Mouse (Mus musculus): ENCODE data around the gene Pus7l. TPM values are rescaled to one million over a fixed set of nuclear protein-coding genes. Genes with fewer than 3 reads are reported as not detected.
"Not testable (repeated sequence)": the region's sequence is repeated elsewhere in the genome, so short reads cannot be mapped to it uniquely, and the experiment has no call there.

Gene Pus7l
- polyA plus RNA-seq, 1 experiment from 2014 or later = 2.6 TPM

DNA sequence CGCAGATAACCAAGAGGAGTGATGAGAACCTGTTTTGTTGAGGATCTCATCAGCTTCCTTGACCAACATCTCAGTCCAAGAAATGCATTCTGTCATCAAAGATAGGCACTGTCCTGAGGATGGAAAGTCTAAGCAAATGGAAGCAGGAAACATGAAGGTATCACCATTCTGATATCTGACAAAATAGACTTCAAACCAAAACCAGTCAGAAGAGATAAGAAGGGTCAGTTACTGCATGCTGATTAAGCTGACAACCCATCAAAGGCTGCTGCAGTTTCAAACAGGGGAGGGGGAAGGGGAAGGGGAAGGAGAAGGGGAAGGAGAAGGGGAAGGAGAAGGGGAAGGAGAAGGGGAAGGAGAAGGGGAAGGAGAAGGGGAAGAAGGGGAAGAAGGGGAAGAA, 44.1 kb downstream of the Pus7l start:
- Histone ChIP-seq H3K27me3 (no peaks in the 10 kb centered on the region), H3K4me3 (replicated peaks) (no peak overlapping the region), H3K9ac (no peak overlapping the region), H3K36me3 (replicated peaks) (no peaks in the 10 kb centered on the region), H3K9me3 (replicated peaks) (no peaks in the 10 kb centered on the region), H3K4me2 (no peak overlapping the region), H3K27ac (replicated peaks) (no peak overlapping the region), H3K4me1 (replicated peaks) (no peaks in the 10 kb centered on the region)
- WGBS (ENCODE audit: insufficient replicate concordance) = 47% methylated on average over 1 of the region's 1 CpGs
- no peak for ATAC-seq (ENCODE audit: insufficient read depth)

DNA sequence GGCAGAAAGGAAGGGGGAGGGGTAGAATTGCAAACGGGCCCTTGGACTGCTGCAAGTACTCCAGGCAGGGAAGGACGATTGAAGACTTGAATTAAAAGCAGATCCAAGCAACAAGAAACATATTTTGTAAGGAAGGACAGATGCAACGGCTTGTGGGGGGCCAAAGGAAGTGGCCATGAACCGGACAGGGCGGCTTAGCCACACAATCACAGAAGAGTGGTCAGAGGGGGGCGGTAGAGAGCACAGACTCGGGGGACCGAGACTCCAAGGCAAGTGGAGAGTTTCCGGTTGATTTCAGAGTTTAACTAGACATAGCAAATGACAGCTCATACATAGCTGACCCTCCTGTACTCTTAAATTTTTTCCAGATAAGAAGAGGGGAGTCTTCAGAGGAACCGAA, 47.4 kb downstream of the Pus7l start:
- Histone ChIP-seq H3K27ac (replicated peaks) (no peak overlapping the region), H3K4me3 (replicated peaks) (no peak overlapping the region), H3K36me3 (replicated peaks) (no peaks in the 10 kb centered on the region), H3K9ac (no peak overlapping the region), H3K9me3 (replicated peaks) (no peaks in the 10 kb centered on the region), H3K4me1 (replicated peaks) (no peaks in the 10 kb centered on the region), H3K27me3 (no peaks in the 10 kb centered on the region), H3K4me2 (no peak overlapping the region)
- no peak for ATAC-seq (ENCODE audit: insufficient read depth)
- 59% methylated on average over 10 of the region's 10 CpGs for WGBS (ENCODE audit: insufficient replicate concordance)

DNA sequence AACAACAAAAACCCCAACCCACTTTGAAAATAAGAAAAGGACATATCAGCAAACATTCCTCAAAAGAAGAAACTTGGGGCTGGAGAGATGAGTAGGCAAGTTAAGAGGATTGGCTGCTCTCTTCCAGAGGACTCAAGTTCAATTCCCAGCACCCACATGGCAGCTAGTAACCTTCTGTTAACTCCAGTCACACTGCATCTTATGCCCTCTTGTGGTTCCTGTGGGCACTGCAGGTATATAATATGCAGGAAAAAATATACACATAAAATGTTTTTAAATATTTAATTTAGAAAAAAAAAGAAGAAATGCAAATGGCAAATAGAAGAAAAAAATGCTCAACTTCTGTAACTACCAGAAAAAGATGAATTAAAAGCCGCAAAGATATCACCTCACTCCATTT, 48.9 kb downstream of the Pus7l start:
- no peak overlapping the region for H3K9ac ChIP-seq
- no peaks in the 10 kb centered on the region for H3K27me3 ChIP-seq
- H3K4me2 ChIP-seq = no peak overlapping the region
- H3K36me3 ChIP-seq (replicated peaks) = no peaks in the 10 kb centered on the region
- no peak overlapping the region for H3K27ac ChIP-seq (replicated peaks)
- H3K9me3 ChIP-seq (replicated peaks) = no peaks in the 10 kb centered on the region
- H3K4me1 ChIP-seq (replicated peaks) = no peaks in the 10 kb centered on the region
- WGBS (ENCODE audit: insufficient replicate concordance) = 88% methylated on average over 1 of the region's 1 CpGs
- H3K4me3 ChIP-seq (replicated peaks) = no peak overlapping the region
- no peak for ATAC-seq (ENCODE audit: insufficient read depth)

DNA sequence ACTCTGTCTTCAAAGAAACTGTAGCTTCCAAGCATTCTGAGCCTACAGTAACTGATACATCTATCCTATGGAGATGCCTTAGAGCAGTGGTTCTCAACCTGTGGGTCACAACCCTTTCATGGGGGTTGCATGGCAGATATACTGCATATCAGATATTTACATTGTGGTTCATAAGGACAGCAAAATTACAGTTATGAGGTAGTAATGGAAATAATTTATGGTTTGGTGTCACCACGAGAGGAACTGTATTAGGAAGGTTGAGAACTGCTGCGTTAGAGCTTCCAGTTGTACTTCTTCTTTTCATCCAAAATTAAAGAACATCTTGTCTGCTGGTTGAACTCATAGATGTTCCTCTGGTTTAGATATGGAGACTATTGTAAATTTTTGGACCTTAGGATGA, 53.9 kb downstream of the Pus7l start:
- Histone ChIP-seq H3K36me3 (replicated peaks) (no peaks in the 10 kb centered on the region), H3K4me3 (replicated peaks) (no peak overlapping the region), H3K9me3 (replicated peaks) (no peaks in the 10 kb centered on the region), H3K9ac (no peak overlapping the region), H3K27ac (replicated peaks) (no peak overlapping the region), H3K27me3 (no peaks in the 10 kb centered on the region), H3K4me1 (replicated peaks) (no peaks in the 10 kb centered on the region), H3K4me2 (no peak overlapping the region)
- WGBS (ENCODE audit: insufficient replicate concordance) = 34% methylated on average over 2 of the region's 2 CpGs
- ATAC-seq (ENCODE audit: insufficient read depth) = no peak

DNA sequence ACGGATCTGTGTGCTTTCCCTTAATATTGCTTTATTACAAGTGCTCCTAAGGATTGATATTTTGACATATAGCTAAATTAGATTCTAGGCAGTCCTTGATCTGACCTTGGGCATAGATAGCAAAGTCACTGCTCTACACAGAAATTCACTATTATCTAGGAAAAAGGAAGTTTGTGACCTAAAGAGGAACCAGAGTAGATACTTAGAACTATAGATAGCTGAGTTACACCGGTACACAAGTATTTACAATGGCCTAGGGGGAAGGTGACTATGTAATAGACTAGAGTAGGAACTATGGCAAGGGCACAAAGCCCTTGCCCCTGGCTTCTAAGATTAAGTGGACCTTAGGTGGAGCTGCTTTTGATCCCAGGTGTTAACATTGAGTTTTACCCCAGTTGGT, 55.3 kb downstream of the Pus7l start:
- not testable (repeated sequence) for H3K27ac ChIP-seq (replicated peaks); H3K4me2 ChIP-seq; H3K4me1 ChIP-seq (replicated peaks); H3K36me3 ChIP-seq (replicated peaks); H3K27me3 ChIP-seq; H3K9me3 ChIP-seq (replicated peaks); H3K9ac ChIP-seq; H3K4me3 ChIP-seq (replicated peaks); ATAC-seq (ENCODE audit: insufficient read depth)
- 38% methylated on average over 2 of the region's 2 CpGs for WGBS (ENCODE audit: insufficient replicate concordance)

DNA sequence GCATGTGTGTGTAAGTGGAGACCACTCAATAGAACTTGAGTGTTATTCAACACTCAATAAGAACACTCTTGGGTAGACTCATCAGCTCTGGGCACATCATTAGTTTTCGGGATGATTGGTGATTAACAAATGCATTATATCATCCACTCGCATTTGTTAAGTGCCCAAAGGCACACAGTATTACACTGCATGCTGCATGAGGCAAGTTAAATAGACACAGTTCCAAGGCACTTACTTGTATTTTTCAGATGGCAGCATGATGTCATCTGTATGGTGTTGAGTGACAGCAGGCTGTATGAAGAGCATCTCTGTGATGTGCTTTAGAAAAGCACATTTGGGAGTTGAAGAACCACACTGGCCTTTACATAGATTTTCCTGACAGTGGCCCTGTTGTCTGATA, 60.8 kb downstream of the Pus7l start:
- no peaks in the 10 kb centered on the region for H3K36me3 ChIP-seq (replicated peaks)
- H3K4me1 ChIP-seq (replicated peaks) = no peaks in the 10 kb centered on the region
- H3K4me2 ChIP-seq = no peak overlapping the region
- H3K4me3 ChIP-seq (replicated peaks) = no peak overlapping the region
- no peaks in the 10 kb centered on the region for H3K9me3 ChIP-seq (replicated peaks)
- no peak overlapping the region for H3K27ac ChIP-seq (replicated peaks)
- WGBS (ENCODE audit: insufficient replicate concordance) = 64% methylated on average over 2 of the region's 2 CpGs
- no peak for ATAC-seq (ENCODE audit: insufficient read depth)
- H3K9ac ChIP-seq = no peak overlapping the region
- no peaks in the 10 kb centered on the region for H3K27me3 ChIP-seq

DNA sequence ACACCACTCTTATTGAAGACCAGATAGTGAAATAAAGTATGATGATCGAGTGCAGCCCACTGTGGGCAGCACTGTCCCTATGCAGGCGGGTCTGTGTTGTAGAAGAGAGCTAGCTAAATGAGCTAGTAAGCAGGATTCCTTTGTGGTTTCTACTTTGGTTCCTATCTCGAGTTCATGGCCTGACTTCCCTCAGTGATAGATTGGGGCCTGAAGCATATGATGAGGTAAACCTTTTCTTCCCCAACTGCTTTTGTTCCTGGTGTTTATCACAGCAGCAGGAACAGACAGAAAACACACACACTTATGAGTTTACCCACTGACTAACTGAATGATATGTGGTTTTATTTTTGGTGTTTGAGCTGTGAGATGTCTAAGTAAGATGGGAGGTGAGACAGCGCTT, 62.6 kb downstream of the Pus7l start:
- H3K4me1 ChIP-seq (replicated peaks) = no peaks in the 10 kb centered on the region
- no peak for ATAC-seq (ENCODE audit: insufficient read depth)
- WGBS (ENCODE audit: insufficient replicate concordance) = 43% methylated on average over 4 of the region's 4 CpGs

DNA sequence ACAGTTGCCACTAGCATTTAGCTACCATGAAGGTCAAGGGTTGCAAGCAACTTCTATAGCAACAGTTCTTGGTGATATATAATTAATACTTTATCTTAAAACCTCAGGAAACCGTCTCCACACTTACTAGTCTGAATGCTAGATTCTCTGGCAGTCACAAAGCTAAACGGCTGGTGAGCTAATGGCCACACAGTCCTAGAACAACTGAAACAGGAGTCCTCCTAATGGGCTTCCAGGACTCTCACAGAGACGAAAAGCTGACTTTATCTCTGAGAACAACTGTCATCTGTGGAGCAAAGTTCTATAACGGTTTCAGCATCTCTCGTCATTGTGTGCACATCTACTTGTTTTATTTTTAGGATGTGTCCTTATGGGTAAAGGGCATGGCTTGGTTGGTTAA, 63.1 kb downstream of the Pus7l start:
- Histone ChIP-seq H3K27ac (replicated peaks) (no peak overlapping the region), H3K4me1 (replicated peaks) (no peaks in the 10 kb centered on the region), H3K9ac (no peak overlapping the region), H3K36me3 (replicated peaks) (no peaks in the 10 kb centered on the region), H3K27me3 (no peaks in the 10 kb centered on the region), H3K4me3 (replicated peaks) (no peak overlapping the region), H3K9me3 (replicated peaks) (no peaks in the 10 kb centered on the region), H3K4me2 (no peak overlapping the region)
- 23% methylated on average over 5 of the region's 5 CpGs for WGBS (ENCODE audit: insufficient replicate concordance)
- ATAC-seq (ENCODE audit: insufficient read depth) = no peak

More for the DNA sequence above, 62.6 kb downstream of the Pus7l start:
- H3K4me3 ChIP-seq (replicated peaks) = no peak overlapping the region
- no peak overlapping the region for H3K9ac ChIP-seq
- no peaks in the 10 kb centered on the region for H3K36me3 ChIP-seq (replicated peaks)
- no peaks in the 10 kb centered on the region for H3K27me3 ChIP-seq
- H3K9me3 ChIP-seq (replicated peaks) = no peaks in the 10 kb centered on the region
- no peak overlapping the region for H3K27ac ChIP-seq (replicated peaks)
- no peak overlapping the region for H3K4me2 ChIP-seq

DNA sequence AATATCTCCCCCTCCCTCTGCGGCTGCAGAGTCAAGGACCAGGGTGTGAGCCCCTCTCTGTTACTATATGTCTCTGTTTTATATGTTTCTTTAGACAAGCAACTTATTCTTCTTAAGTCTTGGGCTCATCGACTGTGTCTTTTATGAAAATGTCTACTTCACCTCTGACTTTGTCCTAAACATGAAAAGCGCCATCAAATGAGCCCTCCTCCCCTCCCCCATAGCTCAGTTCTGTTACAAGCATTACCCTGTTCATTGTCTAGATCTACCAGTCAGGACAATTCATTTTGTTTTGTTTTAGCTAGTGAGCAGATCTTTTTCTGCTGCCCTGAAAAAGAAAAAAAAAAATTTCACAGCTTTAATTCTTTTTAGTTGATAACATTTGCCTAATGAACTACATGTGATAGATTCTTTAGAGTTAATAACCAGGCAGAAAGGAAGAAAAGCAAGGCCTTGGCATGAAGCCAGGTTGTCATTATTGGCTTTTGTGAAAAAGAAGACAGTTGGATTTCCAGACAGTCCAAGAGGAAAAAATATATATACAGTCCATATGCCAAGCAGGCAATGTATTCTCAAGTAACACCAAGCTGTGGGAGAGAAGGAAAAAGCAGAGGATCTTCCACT, 63.7 kb downstream of the Pus7l start:
- no peaks in the 10 kb centered on the region for H3K4me1 ChIP-seq (replicated peaks)
- H3K27me3 ChIP-seq = no peaks in the 10 kb centered on the region
- H3K9ac ChIP-seq = no peak overlapping the region
- WGBS (ENCODE audit: insufficient replicate concordance) = 67% methylated on average over 3 of the region's 3 CpGs
- H3K9me3 ChIP-seq (replicated peaks) = no peaks in the 10 kb centered on the region
- ATAC-seq (ENCODE audit: insufficient read depth) = no peak
- no peak overlapping the region for H3K4me3 ChIP-seq (replicated peaks)
- no peak overlapping the region for H3K4me2 ChIP-seq
- H3K36me3 ChIP-seq (replicated peaks) = no peaks in the 10 kb centered on the region
- H3K27ac ChIP-seq (replicated peaks) = no peak overlapping the region

DNA sequence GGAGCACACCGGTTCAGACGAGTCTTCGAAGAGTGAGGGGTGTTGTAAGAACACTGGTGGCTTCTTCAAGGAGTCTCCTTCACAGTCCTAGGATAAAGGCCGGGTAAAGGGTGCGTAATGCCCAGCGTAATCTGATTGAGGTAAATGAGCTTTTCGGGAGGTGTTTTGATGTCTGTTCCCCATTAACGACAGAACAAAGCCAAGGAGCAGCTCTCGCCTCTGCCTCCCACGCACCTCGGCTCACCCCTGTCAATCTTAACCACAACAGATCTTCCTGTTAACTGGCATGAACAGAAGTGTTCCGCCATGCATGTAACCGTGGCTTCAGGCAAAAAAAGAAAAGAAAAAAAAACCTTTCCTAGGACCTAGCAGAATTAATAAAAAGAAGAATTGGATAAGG, 64.6 kb downstream of the Pus7l start:
- no peak overlapping the region for H3K27ac ChIP-seq (replicated peaks)
- H3K27me3 ChIP-seq = no peaks in the 10 kb centered on the region
- H3K4me1 ChIP-seq (replicated peaks) = no peaks in the 10 kb centered on the region
- ATAC-seq (ENCODE audit: insufficient read depth) = no peak
- no peaks in the 10 kb centered on the region for H3K36me3 ChIP-seq (replicated peaks)
- 19% methylated on average over 13 of the region's 13 CpGs for WGBS (ENCODE audit: insufficient replicate concordance)
- H3K9ac ChIP-seq = no peak overlapping the region
- H3K4me2 ChIP-seq = no peak overlapping the region
- no peak overlapping the region for H3K4me3 ChIP-seq (replicated peaks)
- no peaks in the 10 kb centered on the region for H3K9me3 ChIP-seq (replicated peaks)

DNA sequence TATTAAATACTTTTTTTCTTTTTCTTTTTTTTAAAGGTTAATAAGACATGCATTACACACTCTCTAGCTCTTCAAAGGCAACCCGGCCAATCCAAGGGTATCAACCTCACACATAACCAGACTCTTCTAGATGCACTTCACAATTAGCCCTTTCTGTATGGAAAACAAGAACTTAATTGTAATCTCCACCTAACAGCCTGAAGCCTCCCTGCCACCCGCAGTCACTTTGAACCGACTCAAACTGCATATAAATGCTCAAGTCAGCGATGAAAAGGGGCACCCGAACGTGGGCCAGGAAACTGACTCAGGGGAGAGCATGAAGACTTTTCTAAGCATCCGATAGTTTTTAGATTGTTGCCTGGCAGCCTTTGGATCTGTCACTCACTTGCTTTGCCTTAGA, 66.1 kb downstream of the Pus7l start:
- Histone ChIP-seq H3K9me3 (replicated peaks) (no peaks in the 10 kb centered on the region), H3K4me2 (no peak overlapping the region), H3K4me3 (replicated peaks) (no peak overlapping the region), H3K4me1 (replicated peaks) (no peaks in the 10 kb centered on the region), H3K27me3 (no peaks in the 10 kb centered on the region), H3K27ac (replicated peaks) (no peak overlapping the region), H3K9ac (no peak overlapping the region), H3K36me3 (replicated peaks) (no peaks in the 10 kb centered on the region)
- WGBS (ENCODE audit: insufficient replicate concordance) = 54% methylated on average over 7 of the region's 7 CpGs
- ATAC-seq (ENCODE audit: insufficient read depth) = no peak

DNA sequence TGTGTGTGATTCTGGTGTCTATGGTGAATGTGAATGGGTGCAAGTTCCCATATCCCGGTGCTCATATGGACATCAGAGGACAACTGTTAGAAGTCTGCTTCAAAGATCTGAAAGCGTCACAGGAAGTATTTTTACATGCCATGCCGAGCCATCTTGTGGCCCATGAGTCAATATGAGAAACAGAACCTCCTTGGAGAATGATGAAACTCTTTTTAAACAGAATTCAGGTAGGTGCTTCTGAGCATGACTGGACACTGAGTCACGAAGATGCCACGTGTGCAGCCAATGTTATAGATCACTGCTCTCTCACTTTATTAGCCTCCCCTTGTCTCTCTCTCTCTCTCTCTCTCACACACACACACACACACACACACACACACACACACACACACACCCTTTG, 67.4 kb downstream of the Pus7l start:
- Histone ChIP-seq H3K27ac (replicated peaks) (no peak overlapping the region), H3K4me2 (no peak overlapping the region), H3K27me3 (no peaks in the 10 kb centered on the region), H3K4me3 (replicated peaks) (no peak overlapping the region), H3K4me1 (replicated peaks) (no peaks in the 10 kb centered on the region), H3K9me3 (replicated peaks) (no peaks in the 10 kb centered on the region), H3K9ac (no peak overlapping the region), H3K36me3 (replicated peaks) (no peaks in the 10 kb centered on the region)
- 64% methylated on average over 5 of the region's 5 CpGs for WGBS (ENCODE audit: insufficient replicate concordance)
- ATAC-seq (ENCODE audit: insufficient read depth) = no peak
